Mouse (Mus musculus): ENCODE measurements around the gene Dntt.

GRCm38 (mm10) chr19:40988856-40989255 is 40.2 kb upstream of the Dntt start:
- TF ChIP-seq POLR2A (IDR thresholded peaks at IDR 0.05; ENCODE audit: insufficient read depth, low read length) (no peak), CTCF (IDR thresholded peaks at IDR 0.05; ENCODE audit: low read depth, low read length) (no peak)

All from ES-Bruce4 (cell line).